Mouse (Mus musculus) kidney, postnatal 36 days (tissue): Measurements from ENCODE around the gene Trim37.

ENCODE experiments used
- DNase-seq, 2 experiments: peaks; one replicate each; pipeline ENCODE4 v3.0.0; 2021 to 2022; ENCODE audit warnings: mixed read lengths in 2 of 2

Gene Trim37

DNA sequence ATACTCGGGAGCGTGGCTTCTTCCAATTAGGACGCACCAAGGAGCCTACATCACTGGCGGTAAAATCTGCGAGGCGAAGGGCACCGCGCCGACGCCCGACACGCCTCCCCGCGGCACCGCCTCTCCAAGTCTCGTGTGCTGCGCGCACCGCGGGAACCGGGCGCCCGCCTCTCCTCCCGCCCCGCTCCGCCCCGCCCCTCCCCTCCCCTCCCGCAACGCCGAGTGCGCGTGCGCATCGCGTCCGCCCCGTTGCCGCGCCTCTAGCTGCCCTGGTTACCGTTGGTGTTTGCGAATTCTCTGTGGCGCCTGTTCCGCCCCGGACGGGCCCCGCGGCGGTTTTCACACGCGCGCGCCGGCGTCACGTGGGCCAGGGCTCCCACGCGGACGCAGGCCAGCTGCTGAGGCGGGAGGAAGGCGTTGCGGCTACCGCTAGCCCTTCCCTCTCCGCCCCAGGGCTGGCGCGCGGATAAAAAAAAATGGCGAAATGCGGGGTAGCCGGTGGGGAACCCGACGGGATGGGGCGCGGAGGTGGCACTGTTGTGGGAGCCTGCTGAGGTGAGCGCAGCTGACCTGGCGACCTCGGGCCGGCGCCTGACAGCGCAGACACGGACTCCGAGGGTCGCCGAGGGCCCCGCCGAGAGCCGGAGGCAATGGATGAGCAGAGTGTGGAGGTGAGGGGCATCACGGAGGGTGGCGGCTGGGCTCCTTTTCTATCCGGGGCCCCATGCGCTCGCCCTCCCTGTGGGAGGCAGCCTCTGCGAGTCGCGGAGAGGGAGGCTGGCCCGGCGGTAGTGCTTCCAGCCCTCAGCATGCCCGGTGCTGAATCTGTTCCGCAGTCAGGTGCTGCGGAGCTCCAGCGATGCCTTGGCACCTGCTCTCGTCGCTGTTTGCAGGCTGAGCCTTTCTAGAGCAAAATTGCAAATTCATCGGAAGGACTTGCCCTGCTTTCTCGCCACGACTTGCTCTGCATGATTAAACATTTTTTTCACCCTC lies at the start of gene Trim37:
Gene Trim37, plus strand, starts transcription at position 254 of the 993 bp plus-strand sequence.
- DNase-seq, result peak; percentile 86 to 91

DNA sequence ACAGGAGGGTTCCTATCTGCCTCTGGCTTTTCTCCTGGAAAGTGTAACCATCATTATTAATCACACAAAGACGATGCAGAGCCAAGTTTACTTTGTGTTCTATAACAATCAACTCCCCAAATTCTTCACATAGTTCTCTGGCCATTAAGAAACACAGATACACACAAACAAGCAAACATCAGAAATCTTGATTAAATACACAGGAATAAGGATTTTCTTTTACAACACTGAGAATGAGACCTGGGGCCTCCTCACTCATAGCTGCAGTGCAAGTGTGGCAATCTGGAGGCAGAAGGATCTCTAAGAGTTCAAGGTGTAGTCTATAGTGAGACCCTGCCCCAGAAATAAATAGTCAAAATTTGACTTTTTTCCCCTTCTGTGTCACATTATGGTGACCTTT lies 43.2 kb upstream of the Trim37 start:
- no peak for DNase-seq

DNA sequence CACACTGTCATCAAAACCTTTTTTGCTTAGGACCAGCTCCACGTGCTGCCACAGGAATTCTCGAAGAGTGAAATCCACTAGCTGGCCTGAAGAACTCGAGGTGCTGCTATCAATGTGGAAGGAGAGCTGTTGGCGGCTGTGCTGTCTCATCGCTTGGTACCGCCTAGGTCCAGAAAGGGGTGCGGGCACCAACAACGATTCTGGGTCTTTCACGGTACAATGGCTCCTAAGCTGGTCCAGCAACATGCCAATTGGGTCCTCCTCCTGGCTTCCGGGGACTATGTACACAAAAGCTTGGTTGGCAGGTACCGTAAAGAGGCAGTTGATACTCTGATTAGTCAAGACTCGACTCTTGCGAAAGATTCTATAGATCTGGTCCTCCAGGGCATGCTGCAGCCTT lies 41.4 kb upstream of the Trim37 start:
- DNase-seq, result no peak

DNA sequence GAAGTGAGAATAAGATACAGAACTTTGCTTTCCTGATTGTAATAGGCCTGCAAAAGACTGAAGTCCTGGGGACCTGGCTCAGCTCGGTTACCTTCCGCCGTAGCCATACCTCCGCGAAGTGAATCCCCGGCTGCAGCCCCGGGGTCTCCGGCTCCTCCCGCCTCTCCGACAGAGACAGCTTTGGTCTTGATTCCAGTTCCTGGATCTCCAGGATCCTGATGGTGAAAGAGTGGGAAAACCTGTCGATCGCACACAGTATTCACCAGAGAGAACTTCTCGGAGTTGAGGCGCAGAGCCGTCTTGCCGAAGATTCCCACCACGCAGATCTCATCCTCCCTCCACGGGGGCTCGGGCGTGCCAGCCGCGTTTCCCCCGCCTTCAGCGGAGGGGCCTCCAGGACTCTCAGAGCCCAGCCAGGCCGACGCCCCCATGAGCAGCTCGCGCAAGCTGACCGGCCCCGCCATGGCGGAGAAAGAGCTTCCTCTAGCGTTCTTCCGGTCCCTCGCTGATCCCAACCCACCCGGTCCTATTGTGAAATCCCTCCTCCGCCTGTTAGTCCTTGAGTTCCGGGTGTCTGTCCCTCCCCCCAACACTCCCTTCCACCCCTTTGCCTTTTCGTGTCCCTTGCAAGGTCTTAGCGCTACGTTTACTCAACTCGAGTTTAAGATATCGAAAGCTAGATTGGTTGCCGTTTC lies 40.4 kb upstream of the Trim37 start, which contains the start of gene Smg8:
Gene Smg8, minus strand, starts transcription at position 485 of the 695 bp plus-strand sequence.
- peak; percentile 89 for DNase-seq

DNA sequence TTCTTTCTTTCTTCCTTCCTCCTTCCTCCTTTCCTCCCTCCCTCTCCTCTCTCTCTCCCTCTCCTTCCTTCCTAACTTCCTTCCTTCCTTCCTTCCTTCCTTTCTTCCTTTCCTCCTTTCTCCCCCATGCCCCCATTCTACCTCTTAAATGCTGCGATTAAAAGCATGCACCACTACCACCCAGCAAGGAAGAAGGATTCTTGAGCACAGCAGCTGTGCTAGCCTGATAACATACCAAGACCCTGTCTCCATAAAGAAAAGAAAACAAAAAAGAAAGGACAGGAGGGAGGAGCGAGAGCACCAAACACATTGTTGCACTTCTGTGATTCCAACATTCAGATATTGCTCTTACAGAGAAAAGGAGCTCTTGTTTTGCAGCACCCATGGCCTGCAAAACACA lies 39.7 kb upstream of the Trim37 start:
- DNase-seq, result no peak

DNA sequence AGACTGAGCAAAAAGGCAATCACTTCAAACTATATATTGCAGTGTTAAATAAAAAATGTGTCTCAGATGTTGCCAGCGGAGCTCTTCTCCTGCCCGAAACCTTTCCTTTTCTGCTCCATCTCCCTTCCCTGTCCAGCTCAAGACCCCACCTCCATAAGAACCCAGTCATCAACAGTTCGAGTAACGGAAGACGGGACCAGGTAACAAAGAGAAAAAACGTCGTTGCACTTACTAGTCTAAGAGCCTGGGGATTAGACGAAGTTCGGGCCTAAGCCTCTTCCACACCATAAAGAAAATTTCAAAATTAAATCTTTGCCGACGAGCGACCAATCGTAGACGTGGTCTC lies 18.5 kb upstream of the Trim37 start, which contains the start of gene Prr11:
Gene Prr11, minus strand, starts transcription at position 300 of the 346 bp plus-strand sequence.
- no peak for DNase-seq

DNA sequence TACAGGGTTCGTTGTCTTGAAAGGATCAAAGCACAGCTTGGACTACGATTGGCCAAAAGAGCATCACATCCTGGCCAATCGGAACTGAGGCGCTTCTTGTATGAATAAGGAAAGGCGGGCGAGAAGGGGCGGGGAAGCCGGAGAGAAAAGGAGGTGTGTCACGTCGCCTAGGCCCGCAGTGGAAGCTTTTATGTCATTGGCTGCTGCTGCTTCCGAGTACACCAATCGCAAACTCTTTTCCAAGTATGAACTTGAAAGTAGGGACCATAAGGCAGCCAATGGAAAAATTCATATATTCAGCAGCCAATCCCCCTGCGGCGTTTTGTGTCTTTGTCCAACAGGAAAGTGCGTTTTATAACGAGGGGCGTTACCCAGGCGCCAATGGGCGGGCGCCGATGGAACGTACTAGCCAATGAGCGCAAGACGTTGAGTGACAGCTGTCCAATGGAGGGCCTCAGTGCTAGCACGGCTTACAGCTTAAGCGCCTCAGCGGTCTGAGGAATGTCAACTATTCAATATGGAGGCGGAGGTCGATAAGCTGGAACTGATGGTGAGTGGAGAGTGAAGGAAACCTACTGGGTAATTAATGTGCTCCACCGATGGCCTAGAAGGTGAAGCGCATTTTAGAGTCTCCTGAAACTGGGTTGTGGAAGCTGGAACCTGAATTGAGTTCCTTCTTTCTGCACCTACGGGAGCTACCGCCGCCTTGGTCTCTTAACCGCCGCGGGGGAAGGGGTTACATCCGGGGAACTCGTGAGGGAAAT lies 17.9 kb upstream of the Trim37 start, which contains the start of gene Ska2:
Gene Ska2, plus strand, starts transcription at position 480 of the 764 bp plus-strand sequence.
- peak; percentile 96 to 99 for DNase-seq

DNA sequence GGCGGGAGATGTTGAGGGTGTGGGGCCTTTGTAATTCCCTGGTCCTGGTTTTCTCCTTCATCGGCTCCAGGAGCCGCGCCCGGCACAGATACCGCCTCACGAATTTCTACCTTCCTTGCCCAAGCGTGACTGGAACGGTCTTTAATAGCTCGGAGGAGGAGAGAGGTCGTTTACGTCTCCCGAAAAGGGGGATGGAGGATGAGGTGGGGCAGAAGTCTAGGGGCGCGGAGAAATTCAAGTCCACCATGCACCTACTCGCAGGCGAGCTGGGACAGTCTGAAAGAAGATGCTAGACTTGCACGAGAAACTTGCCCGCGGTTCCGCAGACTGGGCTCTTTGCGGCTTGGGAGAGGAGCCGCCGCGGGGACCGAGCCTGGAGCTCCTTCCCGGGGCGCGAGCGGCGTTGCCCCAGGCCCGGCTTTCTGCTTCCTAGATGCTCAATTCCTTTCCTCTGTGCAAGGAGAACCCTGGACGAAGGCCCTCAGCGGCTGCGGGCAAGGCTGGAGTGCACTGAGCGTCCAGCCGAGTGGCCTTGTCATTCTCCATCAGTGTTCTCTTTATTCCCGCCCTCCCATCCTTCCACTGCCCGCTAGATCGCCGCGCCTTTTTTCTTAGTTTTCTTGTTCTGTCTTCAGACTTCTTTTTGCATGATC lies 17.2 kb upstream of the Trim37 start:
- DNase-seq, result peak in 1 of 2 experiments; percentile 38

DNA sequence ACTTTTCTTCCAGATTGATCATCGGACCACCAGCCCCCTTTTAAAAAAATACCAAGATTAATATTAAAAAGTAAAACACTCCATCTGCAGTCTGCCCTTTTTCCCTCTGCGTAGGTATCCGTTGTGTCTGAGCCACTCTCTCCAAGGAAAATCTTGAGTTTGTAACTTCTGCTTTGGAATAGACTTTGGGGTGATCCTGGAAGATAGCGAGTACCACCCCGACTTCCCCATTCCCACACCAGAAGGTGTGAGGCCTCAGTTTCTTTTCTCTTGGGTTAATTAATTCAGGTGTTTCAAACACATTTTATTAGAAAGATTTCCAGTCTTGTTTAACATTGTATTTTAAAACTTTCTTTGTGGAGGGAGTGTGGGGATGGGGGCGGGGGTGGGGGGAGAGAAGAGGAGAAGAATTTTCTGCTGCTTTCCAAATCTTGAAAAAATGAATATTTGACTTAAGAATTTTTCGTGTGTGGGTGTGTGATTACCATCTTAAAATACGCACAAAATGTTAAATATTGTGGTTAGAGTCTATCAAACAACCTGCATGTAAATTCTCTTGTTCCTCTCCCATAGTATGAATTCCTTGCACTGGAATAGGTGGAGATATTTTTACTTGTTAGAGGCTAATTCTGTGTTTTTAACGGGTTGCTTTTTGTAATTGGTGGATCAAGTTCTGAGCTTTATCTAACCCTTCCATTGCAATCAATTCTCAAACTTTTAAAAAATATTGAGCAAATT lies 16.5 kb upstream of the Trim37 start:
- no peak for DNase-seq

DNA sequence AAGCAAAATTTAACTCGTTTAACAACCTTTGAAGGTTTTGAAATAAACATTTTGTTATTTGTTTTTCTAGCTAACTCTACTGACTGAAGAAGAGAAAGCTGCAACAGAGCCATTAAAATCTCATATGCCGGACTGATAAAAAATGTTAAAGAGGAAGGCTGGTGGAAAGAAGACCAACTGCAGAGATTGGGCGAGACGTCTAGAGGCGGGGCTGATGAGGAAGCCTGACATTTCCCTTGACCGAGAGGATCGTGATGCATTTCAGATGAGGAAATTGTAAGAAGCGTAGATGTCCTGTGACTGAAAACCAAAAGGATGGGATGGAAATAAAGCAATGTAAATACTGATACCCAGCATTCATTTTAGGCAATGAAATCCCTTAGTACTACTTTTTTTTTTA lies 5.0 kb upstream of the Trim37 start:
- DNase-seq, result no peak

DNA sequence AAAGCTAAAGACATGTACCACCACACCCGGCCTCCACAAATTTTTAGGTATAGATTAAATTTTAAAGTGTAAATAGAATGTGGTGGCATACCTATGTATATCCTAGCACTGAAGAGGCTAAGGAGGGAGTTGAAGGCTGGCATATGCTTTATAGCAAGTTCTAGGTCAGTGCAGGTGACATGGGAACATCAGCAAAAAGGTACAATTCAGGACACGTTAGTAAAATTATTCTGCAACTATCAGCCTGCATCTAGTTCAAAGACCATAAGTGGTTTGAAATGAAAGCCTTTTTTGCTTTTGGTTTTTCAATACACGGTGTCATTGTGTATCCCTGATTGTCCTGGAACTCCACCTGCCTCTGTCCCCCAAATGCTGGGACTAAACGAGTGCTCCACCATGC lies 1.3 kb upstream of the Trim37 start:
- DNase-seq, result no peak

DNA sequence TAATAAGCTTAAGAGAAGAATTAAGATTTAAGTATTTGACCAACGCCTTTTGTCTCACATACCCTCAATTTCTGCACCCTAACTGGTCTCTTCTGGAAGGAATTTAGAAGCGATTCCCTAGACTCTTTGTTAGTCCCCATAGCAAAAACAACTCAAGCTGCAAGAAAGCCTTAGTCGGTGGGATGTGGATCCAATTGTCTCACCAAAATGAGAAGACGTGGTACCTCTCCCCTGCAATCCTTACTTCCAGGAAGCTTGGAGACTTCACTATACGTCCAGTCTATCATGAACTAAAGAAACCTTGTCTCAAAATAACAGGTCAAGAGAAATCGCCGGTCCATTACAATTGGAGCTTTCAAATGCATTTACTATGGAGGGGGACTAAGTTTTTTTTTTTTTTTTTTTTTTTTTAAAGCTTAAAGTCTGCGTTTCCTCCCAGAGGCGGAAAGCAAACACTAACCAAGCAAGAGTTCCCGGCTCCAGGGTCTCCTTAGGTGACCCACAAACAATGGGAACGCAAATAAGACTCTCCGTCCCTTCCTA lies 525 bp upstream of the Trim37 start:
- DNase-seq, result no peak

DNA sequence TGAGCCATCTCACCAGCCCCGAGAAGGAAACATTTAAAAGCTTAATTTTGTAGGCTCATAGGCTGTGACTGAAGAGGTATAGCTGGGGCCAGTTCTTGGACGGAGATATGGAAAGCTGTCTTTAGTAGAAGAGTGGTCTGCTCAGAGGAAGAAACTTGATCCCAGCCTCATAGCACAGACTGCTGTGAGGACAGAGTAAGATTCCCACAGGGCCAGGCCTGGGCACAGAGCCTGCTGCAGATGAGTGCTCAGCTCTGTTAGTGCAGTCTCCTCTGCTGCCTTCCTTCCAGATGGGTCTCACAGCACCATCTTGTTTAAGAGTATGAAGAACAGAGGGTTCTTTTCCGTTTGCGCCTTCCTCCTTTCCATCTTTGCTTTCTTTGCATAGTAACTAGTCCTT lies 9.4 kb downstream of the Trim37 start:
- DNase-seq, result no peak

DNA sequence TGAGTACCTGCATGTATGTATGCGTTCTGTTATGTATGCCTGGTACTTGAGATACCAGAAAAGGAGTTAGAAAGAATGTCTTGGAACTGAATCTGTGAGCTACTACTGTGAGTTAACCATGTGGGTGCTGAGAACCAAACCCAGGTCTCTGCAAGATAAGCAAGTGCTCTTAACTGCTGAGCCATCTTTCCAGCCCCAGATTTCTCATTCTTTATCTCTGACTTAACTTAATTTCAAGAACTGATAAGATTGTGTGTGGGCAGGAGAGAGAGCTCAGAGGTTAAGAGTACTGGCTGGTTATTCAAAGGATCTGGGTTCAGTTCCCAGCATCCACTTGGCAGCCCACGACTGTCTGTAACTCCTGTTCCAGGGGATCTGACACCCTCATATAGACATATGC lies 31.1 kb downstream of the Trim37 start:
- DNase-seq, result no peak

DNA sequence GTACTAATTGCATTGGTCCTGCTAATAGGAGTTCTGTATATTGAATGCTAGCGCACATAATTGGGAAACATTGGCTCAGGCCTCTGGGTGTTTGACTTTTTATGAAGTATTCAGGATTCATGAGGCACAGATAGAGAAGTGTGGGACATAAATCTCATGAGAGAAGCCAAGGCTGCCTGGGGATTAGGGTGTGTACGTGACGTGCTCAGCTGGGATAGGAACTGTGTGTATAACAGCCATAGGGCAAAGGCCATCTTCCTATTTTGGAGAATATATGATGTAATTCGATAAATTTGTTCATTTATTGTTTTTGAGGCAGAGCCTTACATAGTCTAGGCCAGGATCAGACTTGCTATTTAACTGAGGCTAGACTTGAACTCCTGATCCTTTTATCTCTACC lies 35.8 kb downstream of the Trim37 start:
- DNase-seq, result no peak

DNA sequence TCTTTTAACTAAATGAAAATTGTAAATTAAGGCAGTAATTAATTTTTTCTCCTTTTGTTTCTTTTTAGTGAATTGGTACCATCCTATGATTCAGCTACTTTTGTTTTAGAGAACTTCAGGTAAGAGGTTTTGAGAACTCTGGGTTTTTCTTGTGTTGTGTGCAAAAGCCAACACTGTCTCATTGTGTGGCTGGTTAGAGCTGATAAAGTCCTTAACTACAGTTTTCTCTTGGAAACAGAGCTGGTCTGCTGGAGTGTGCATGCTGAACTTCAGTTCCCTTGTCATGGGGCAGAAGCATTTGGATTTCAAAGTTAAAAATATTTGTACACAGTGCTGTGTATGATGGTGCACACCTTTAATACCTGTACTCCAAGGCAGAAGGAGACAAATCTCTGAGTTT lies 36.9 kb downstream of the Trim37 start:
- DNase-seq, result no peak

DNA sequence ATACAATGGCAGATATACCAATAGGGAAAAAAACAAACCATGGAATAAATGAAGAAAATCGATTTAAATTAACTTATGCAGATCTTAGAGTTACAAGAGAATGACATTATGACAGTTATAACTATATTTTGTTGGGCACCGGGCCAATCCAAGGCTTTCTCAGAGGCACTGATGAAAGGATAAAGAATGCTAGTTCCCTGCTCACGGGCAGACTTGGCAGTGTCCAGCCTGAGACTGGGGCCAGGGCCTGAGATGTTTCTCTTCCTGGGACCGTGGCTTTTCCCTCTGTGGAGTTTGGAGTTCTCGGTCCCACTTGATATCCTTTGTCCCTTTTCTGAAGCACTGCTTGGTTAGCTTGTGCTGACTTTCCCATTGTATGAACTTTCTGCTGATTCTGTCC lies 46.7 kb downstream of the Trim37 start:
- DNase-seq, result no peak

DNA sequence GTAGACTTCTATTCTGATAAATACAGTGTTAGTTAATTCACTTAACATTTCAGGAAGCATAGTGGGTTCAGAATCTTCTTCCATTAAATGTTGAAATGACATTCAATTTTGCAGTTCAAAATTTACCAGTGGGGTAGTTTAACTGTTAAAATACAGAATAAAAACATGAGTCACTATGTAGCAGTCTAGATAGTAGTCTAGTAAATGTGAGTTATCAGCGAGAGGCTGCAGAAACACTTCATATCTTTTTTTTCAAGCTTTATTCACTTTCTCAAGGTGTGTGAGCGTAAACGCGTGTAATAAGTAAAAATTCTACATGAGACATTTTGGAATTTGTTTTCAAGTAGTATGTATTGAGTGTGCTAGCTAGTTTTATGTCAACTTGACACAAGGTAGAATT lies 48.2 kb downstream of the Trim37 start:
- DNase-seq, result no peak

DNA sequence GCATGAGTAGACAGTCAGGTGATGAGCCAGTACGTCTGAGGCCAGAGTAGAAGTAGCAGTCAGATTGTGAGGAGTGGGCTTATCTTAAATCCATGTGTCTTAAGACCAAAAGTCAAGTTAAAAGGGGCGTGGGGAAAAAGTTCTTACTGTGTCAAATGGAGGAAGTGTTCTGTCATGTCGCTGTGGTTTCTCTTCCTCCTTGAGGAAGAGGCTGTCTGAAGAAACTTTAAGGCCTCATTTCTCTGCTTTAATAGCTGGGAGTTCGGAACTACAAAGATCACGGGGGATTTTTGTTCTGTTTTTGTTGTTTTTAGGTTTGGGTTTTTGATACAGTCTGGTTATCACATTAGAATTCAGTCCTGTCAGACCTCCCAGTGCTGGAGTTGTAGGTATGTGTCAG lies 85.4 kb downstream of the Trim37 start:
- DNase-seq, result no peak

DNA sequence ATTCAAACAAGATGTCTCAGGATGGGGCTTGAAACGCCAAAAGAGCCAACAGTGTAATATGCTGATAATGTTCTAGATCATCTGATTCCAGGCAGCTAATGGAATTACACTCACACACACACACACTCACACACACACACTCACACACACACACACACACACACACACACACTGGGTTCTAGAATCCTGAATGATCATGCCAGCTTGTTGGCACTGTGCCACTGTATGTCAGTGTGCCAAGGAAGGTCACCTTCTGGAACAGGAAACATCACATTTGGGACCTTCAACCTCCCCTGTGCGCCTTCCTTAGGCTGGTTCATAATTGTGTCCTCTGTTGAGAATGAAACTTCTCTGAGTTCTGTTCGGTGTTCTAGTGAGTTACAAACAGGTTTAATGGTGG lies 95.8 kb downstream of the Trim37 start:
- DNase-seq, result peak; percentile 25 to 42

DNA sequence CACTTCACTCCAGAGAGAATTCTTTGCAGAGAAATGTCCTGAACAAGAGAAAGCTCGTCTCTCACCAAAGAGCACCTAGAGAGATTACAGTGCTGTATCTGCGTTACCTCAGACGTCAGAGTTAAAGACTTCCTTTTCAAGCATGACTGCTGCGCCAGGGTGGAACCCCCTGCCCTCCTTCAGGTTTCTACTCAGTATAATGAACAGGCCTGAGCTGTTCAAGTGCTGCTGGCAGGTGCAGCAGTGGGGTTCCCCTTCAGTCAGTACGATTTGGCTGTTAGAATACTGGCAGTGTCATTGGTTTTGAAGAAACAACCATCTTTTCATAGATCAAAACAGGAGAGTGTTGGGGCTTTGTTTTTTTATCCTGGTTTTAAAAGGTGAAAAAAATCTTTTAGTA lies 100.2 kb downstream of the Trim37 start:
- DNase-seq, result no peak

DNA sequence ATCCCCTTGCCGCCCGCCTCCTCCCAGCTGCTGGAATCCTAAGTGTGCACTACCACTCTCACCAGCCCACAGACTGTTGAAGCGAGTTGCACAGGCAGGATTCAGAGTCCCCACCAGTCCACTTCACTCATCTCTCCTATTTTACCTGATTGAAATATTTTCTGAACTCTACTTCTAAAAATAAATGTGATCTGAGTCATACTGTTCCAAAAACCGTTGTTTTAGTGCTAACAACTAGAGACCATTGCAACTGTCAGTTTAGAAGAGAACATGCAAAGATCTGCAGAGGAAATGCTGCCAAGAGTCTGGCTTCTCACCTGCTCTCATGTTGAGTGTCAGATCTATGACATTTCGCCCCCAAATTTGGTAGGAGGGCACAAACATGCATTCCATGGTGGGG lies 106.5 kb downstream of the Trim37 start:
- DNase-seq, result no peak
